Mouse (Mus musculus) intestine, embryonic 14.5 days (tissue): Measurements from ENCODE around the gene B4galt2. TPM values are rescaled to one million over a fixed set of nuclear protein-coding genes. Genes with fewer than 3 reads are reported as not detected.

ENCODE experiments used
- ATAC-seq: fragments of 200-750 bp; cut with Nextera tagmentation; replicated peaks from 2 replicates; pipeline ENCODE4 v1.8.0; 2017; ENCODE audit warnings: low read depth, moderate number of reproducible peaks, moderate TSS enrichment, moderate library complexity; ENCODE audit not compliant: low FRiP score, low TSS enrichment
- DNase-seq: peaks from one replicate; pipeline ENCODE4 v3.0.0-alpha.2; 2018; ENCODE audit warnings: low spot score
- H3K27ac ChIP-seq: fragments of 300-500 bp; sonication (generic); 2 replicates; pipeline ENCODE4 v1.5.1; 2014; ENCODE audit warnings: low read depth, mild to moderate bottlenecking, control low read depth
- H3K27me3 ChIP-seq: fragments of 300-500 bp; sonication (generic); replicated peaks from 2 replicates; pipeline ENCODE4 v1.6.1; 2014; ENCODE audit warnings: low read length, control low read depth; ENCODE audit not compliant: control insufficient read depth, insufficient read depth
- H3K36me3 ChIP-seq: fragments of 300-500 bp; sonication (generic); 2 replicates; pipeline ENCODE4 v1.6.1; 2014; ENCODE audit warnings: low read length, control low read depth; ENCODE audit not compliant: control insufficient read depth, insufficient read depth
- H3K4me1 ChIP-seq: fragments of 300-500 bp; sonication (generic); replicated peaks from 2 replicates; pipeline ENCODE4 v1.6.1; 2014; ENCODE audit warnings: low read length, control low read depth, mixed read lengths; ENCODE audit not compliant: control insufficient read depth, insufficient read depth
- H3K4me2 ChIP-seq: fragments of 300-500 bp; sonication (generic); 2 replicates; pipeline ENCODE4 v1.6.1; 2014; ENCODE audit warnings: low read length
- H3K4me3 ChIP-seq: fragments of 300-500 bp; sonication (generic); 2 replicates; pipeline ENCODE4 v1.5.1; 2014; ENCODE audit warnings: low read depth, low read length, control low read depth, mixed read lengths
- H3K9ac ChIP-seq: fragments of 300-500 bp; sonication (generic); 2 replicates; pipeline ENCODE4 v1.6.1; 2014; ENCODE audit warnings: mild to moderate bottlenecking, low read length
- H3K9me3 ChIP-seq: fragments of 300-500 bp; sonication (generic); 2 replicates; pipeline ENCODE4 v1.6.1; 2016; ENCODE audit warnings: low read length, control low read depth; ENCODE audit not compliant: control insufficient read depth
- WGBS: fragments of 180-500 bp; shearing (Covaris S2); extraction: QIAGEN DNeasy Blood & Tissue Kit; methylation state at CpG from one replicate; pipeline ENCODE4 v1.1.7; 2014; 5-methylcytosine and 5-hydroxymethylcytosine counted together
- polyA plus RNA-seq: library from polyadenylated mRNA; unstranded; fragments of >200 nt; fragmentation: Nextera tagmentation; extraction: Ambion mirVana; gene quantifications from 2 replicates; pipeline ENCODE4 v1.2.1, GENCODE M21; 2014

Gene B4galt2
- polyA plus RNA-seq, result 26.3 and 30.6 TPM in 2 replicates

DNA sequence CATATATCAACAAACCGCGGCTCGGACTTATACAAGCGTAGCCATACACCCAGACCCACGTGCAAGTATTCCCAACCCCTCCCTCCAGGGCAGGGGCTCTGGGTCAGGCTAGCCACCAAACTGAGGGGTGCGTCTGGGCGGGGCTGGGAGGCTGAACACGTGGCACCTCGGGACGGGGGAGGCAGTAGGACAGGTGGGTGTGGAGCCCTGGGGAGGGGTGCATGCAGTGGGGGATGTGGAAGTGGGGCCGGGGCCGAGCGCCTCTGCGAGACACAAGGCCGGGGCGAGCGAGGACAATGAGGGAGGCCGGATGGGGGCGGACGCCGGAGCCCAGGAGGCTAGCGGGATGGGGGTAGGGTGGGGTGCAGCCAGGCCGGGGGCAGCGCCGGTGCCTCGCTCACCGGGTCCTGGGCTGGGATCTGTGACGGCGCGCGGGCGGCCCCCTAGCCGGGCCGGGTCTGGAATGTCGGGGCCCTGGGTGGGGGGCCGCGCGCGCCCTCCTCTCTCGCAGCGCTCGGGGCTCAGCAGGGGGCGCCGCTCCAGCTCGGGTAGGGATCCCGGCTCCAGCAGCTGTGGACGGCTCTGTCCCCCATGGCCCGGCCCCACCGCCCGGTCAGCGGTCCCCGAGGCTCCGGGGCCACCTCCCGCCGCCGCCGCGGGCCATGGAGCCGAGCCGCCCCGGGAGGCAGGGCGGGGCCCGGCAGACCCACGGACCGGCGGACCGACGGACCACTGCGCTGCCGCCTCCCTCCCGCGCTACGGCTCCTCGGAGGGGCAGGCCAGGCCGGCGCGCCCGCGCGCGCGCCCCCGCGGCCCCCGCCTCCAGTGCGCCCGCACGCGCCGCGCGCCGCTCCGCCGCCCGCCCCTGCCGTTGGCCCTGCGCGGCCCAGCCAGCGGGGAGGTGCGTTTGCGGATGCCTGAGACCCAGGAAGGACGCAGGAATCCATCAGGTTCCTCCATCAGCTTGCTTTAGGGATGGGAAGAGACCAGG lies at the start of gene B4galt2:
Gene B4galt2, minus strand, starts transcription at position 787 of the 991 bp plus-strand sequence.
- ATAC-seq, result peak; percentile 53
- H3K9ac ChIP-seq, result peak within 1 kb of the TSS; percentile 82
- peaks cover 49% of the 10 kb centered on the region for H3K36me3 ChIP-seq
- H3K4me3 ChIP-seq, result peak within 1 kb of the TSS; percentile 60
- H3K4me1 ChIP-seq, result peaks cover 16% of the 10 kb centered on the region
- under 1% methylated on average over 60 of the region's 103 CpGs for WGBS
- H3K27me3 ChIP-seq, result no peaks in the 10 kb centered on the region
- no peaks in the 10 kb centered on the region for H3K9me3 ChIP-seq
- DNase-seq, result peak; percentile 86
- H3K4me2 ChIP-seq, result peak within 1 kb of the TSS; percentile 79
- H3K27ac ChIP-seq, result peak within 1 kb of the TSS; percentile 10

DNA sequence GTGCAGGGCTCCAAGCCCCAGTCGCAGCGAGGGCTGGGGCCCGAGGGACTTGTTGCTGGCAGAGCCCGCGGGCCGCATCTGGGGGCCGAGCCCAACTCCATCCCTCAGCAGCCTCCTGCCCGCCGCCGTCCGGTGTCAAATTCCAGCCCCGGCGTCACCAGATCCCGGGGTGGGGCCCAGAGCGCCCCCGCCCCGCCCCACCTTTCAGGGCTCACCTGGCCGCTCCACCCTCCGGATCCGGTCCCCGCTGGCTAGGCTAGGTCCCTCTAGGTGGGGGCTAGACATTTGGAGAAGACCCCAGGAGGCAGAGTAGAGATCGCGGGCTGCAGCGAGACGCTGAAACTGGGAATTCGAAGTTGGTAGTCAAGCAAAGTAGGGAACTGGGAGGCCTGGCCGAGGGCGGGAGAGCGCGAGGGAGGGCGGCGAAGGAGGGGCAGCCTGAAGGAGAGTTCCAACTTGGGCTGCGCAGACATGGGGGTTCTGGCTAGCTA lies 46.1 kb upstream of the B4galt2 start, which contains the start of gene Artn:
Gene Artn, minus strand, starts transcription at position 373 of the 491 bp plus-strand sequence.
- H3K4me1 ChIP-seq, result peaks cover 20% of the 10 kb centered on the region
- H3K9me3 ChIP-seq, result no peaks in the 10 kb centered on the region
- peak within 1 kb of the TSS; percentile 86 for H3K4me2 ChIP-seq
- ATAC-seq (peak; percentile 36; the same call in 1 of the 2 replicates), DNase-seq (peak; percentile 79)
- H3K36me3 ChIP-seq, result no peaks in the 10 kb centered on the region
- WGBS, result 1% methylated on average over 33 of the region's 33 CpGs
- H3K9ac ChIP-seq, result peak within 1 kb of the TSS; percentile 41
- peak within 1 kb of the TSS; percentile 36; the same call in 1 of the 2 replicates for H3K27ac ChIP-seq
- H3K4me3 ChIP-seq, result peak within 1 kb of the TSS; percentile 43
- peaks cover 36% of the 10 kb centered on the region for H3K27me3 ChIP-seq

DNA sequence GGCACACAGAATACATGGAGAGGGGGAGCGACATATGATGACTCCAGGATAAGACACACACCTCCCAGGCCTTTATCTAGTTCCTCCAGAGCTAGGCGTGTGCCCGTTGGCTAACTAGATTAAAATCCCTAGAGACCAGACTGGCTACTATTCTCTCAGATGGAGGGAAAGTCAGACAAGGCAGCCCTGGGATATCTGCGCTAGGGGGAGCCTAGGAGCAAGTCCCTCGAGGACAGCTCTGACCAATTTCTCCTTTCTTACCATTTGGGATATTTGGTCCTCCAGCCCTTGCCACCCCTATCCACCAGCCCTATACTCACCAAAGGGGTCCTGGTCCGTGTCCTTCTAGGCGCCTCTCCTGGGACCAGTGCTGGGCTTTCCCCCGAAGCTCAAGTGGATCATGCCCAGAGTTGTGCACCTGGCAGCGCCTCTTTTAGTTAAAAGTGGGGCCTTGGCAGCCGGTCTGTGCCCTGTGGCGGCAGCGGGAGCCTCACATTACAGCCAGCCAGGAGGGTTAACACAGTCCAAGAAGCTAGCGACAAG lies 45.5 kb upstream of the B4galt2 start:
- Histone ChIP-seq H3K27ac (peak overlapping the region; percentile 36; the same call in 1 of the 2 replicates), H3K4me3 (peak overlapping the region; percentile 43), H3K36me3 (no peaks in the 10 kb centered on the region), H3K27me3 (peaks cover 36% of the 10 kb centered on the region), H3K4me1 (peaks cover 20% of the 10 kb centered on the region), H3K4me2 (peak overlapping the region; percentile 86), H3K9ac (peak overlapping the region; percentile 41), H3K9me3 (no peaks in the 10 kb centered on the region)
- WGBS, result 3% methylated on average over 13 of the region's 13 CpGs
- ATAC-seq (no peak; the same call in 1 of the 2 replicates), DNase-seq (peak; percentile 82)

DNA sequence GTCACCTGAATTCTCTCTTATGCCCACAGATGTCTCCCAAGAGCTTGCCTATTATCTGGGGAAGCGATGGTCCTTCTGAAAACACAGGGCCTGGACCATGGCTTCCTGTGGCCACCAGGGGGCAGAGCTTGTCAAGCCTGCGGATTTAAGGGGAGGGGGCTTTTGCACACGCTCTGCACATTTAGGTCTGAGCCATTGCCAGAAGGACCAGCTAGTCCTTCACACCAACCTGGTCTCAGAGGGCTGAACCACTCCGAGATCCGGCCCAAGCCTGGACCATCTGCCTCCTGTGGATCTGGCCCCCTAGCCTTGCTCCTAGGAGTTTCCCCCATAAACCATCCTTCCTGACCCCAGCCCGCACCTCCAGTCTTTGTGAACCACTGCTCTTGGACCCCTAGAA lies 44.9 kb upstream of the B4galt2 start:
- WGBS, result 27% methylated on average over 6 of the region's 6 CpGs

DNA sequence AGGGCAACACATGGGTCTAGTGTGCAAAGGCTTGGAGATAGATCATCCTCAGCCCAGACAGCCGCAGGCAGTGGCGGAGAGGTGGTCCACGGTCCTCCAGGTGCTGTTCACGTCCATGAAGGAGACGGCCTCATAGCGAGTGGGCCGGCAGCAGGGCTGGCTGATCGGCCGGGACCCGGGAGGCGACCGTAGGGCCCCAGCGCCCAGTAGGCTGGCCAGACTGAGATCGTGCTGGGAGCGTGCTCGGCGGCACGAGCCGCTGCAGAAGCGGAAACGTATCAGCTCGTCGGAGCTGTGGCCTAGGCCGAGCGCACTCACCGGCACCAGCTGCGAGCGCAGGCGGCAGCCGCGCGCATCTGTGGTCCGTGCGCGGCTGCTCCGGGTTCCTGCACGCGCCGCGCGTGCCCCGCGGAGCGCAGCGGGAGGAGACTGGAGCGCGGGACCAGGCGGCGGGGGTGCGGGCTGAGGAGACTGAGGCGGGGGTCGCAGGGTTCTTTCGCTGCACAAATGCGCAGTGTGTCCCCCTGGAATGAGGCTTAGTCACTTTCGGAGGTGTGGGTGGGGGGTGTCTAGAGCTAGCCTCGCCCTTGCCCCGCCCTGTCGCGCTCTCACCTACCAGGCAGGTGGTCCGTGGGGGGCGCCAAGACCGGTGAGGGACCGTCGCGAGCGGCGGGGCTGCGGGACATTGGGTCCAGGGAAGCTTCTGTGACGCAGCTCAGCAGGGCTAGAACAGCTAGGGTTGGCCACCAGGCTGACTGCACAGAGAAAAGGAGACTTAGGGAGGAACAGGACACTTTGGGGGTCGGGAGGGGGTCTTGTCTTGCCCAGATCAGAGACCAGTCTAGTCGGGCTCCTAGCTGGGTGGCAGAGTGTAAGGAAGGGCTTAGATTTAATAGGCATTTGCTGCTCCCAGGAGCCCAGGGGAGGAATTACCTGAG lies 43.5 kb upstream of the B4galt2 start:
- peaks cover 36% of the 10 kb centered on the region for H3K27me3 ChIP-seq
- peak overlapping the region; percentile 40 for H3K4me3 ChIP-seq
- H3K27ac ChIP-seq, result no peak overlapping the region
- H3K4me2 ChIP-seq, result peak overlapping the region; percentile 92
- ATAC-seq, result peak; percentile 51
- 2% methylated on average over 66 of the region's 71 CpGs for WGBS
- H3K4me1 ChIP-seq, result peaks cover 20% of the 10 kb centered on the region
- H3K9ac ChIP-seq, result peak overlapping the region; percentile 45
- H3K36me3 ChIP-seq, result no peaks in the 10 kb centered on the region
- H3K9me3 ChIP-seq, result no peaks in the 10 kb centered on the region
- DNase-seq, result peak; percentile 73

More for the DNA sequence above, 44.9 kb upstream of the B4galt2 start:
- peaks cover 20% of the 10 kb centered on the region for H3K4me1 ChIP-seq
- H3K27me3 ChIP-seq, result peaks cover 36% of the 10 kb centered on the region
- H3K9ac ChIP-seq, result no peak overlapping the region
- ATAC-seq (0 out of 2 replicates have a peak, but pooled peaks have one; percentile 12), DNase-seq (peak; percentile 77)
- no peak overlapping the region for H3K27ac ChIP-seq
- no peaks in the 10 kb centered on the region for H3K9me3 ChIP-seq
- H3K4me3 ChIP-seq, result 0 out of 2 replicates have a peak overlapping the region, but pooled peaks have one; percentile 43
- H3K36me3 ChIP-seq, result no peaks in the 10 kb centered on the region
- H3K4me2 ChIP-seq, result peak overlapping the region; percentile 86

DNA sequence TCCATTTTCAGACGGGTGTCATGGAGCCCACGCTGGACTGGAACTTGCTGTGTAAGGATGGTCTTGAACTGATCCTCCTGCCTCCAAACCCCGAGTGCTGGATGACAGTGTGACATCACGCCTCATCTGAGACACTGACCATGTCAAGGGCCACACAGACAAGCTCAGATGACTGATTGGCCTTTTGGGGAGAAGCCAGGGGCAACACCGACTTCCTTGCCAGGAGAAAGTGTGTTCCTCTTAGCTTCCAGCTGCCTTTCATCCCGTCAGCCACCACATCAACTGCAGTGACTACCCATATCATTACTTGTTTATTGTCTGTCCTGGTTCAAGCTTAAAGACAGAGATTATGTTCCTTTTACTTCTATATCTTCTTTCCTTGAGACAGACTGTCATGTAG lies 41.6 kb upstream of the B4galt2 start:
- no peak overlapping the region for H3K4me3 ChIP-seq
- H3K9ac ChIP-seq, result no peak overlapping the region
- DNase-seq (no peak), ATAC-seq (no peak)
- H3K27me3 ChIP-seq, result peaks cover 31% of the 10 kb centered on the region
- H3K4me1 ChIP-seq, result peaks cover 20% of the 10 kb centered on the region
- H3K9me3 ChIP-seq, result no peaks in the 10 kb centered on the region
- H3K4me2 ChIP-seq, result no peak overlapping the region
- no peak overlapping the region for H3K27ac ChIP-seq
- no peaks in the 10 kb centered on the region for H3K36me3 ChIP-seq
- WGBS, result 63% methylated on average over 5 of the region's 6 CpGs

DNA sequence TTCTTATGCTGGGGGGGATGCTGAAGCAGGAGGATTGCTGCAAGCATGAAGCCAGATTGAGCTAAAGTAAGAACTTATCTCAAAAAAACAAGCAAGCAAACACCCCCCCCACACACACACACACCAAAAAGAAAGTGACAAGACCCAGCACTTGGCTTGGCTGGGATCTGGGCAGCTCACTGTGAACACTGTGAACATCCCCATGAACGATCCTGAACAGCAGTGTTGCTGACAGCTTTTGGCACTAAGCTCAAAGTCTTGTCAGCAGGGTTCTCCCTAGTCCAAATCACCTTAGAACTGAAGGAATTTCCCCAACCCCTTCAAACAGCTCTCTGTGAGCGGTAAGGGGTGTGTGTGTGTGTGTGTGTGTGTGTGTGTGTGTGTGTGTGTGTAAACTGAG lies 40.2 kb upstream of the B4galt2 start:
- H3K27me3 ChIP-seq, result peaks cover 30% of the 10 kb centered on the region
- H3K9ac ChIP-seq, result no peak overlapping the region
- ATAC-seq (no peak), DNase-seq (no peak)
- H3K9me3 ChIP-seq, result no peaks in the 10 kb centered on the region
- no peaks in the 10 kb centered on the region for H3K36me3 ChIP-seq
- H3K4me1 ChIP-seq, result peaks cover 9% of the 10 kb centered on the region
- no peak overlapping the region for H3K27ac ChIP-seq
- no peak overlapping the region for H3K4me2 ChIP-seq
- no peak overlapping the region for H3K4me3 ChIP-seq
- WGBS, result 46% methylated on average over 2 of the region's 2 CpGs
